7 mouse cellular contexts compared by ENCODE assay signal in the genomic region with DNA sequence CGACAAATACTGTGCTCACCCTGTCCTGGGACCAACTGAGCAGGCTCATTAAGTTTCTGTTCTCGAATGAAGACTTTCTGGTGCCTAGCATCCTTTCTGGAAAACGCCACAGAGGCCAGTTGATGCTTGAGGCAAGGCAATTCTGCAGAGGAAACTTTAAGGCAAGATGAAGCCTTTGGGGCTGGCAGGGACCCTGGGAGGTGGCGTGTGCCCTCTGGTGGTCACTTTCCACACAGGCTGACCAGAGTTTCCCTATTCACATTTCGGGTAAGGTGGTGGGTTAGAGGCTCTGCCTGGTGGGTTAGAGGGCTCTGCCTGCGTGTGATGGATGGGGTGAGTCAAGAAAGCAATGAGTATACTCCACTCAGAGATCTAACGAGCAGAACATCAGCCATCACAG. TPM values are rescaled to one million over a fixed set of nuclear protein-coding genes. Genes with fewer than 3 reads are reported as not detected.
DNase-seq lines count a peak whose midpoint lies in the region; ATAC-seq and TF ChIP-seq lines count a peak whose summit lies in the region.

No protein-coding gene starts in this region.

- H3K27ac ChIP-seq in liver, embryonic 13.5 days = no peak overlapping the region

- no peaks in the 10 kb centered on the region for H3K36me3 ChIP-seq in G1E (replicated peaks)
- H3K36me3 ChIP-seq in liver, embryonic 13.5 days = no peaks in the 10 kb centered on the region

- peaks cover 37% of the 10 kb centered on the region for H3K27me3 ChIP-seq in G1E (ENCODE audit: insufficient read depth, low read length)
- H3K27me3 ChIP-seq in liver, embryonic 13.5 days = no peaks in the 10 kb centered on the region

- H3K9me3 ChIP-seq in G1E (replicated peaks) = no peaks in the 10 kb centered on the region
- no peaks in the 10 kb centered on the region for H3K9me3 ChIP-seq in liver, embryonic 13.5 days (replicated peaks)

- no peak; the same call in 1 of the 2 replicates for ATAC-seq in G1E (ENCODE audit: extremely low read depth, insufficient number of reproducible peaks, low FRiP score, poor library complexity, severe bottlenecking)
- no peak for ATAC-seq in liver, embryonic 13.5 days (ENCODE audit: low read depth)

- no peak overlapping the region for H3K4me2 ChIP-seq in liver, embryonic 13.5 days

- peak; percentile 48 to 56 for DNase-seq in left cerebral cortex, adult 18-20 months (ENCODE audit: low spot score in 2 of 2)
- no peak for DNase-seq in left cerebral cortex, adult 8-10 months (ENCODE audit: low spot score in 2 of 2)
- DNase-seq in G1E (ENCODE audit: low spot score) = peak; percentile 69
- peak; percentile 60 to 61 for DNase-seq in cerebellum, postnatal 36 days
- DNase-seq in heart, postnatal 14 days = peak; percentile 72 to 77
- DNase-seq in liver, embryonic 13.5 days = peak; percentile 35
- peak; percentile 44 to 56 for DNase-seq in right cerebral cortex, adult 2 months (ENCODE audit: low spot score in 2 of 2)

- no peak overlapping the region for H3K4me3 ChIP-seq in G1E (ENCODE audit: low read depth, low read length)
- no peak overlapping the region for H3K4me3 ChIP-seq in liver, embryonic 13.5 days (replicated peaks)

- H3K4me1 ChIP-seq in G1E (ENCODE audit: insufficient read depth, low read depth, low read length) = peaks cover 41% of the 10 kb centered on the region
- H3K4me1 ChIP-seq in liver, embryonic 13.5 days (replicated peaks) = peaks cover 27% of the 10 kb centered on the region

- intact Hi-C loops in heart, postnatal 14 days (cut with DNase I) = loop anchor here (1.0 to 5.0 kb wide), 2 partner anchors 614 to 782 kb away; no protein-coding TSS in a partner anchor

- H3K9ac ChIP-seq in liver, embryonic 13.5 days = no peak overlapping the region

- 21% methylated on average over 7 of the region's 7 CpGs for WGBS in liver, embryonic 13.5 days (ENCODE audit: insufficient replicate concordance)

- peak; percentile 96 for TF ChIP-seq CTCF in G1E (IDR thresholded peaks at IDR 0.05; ENCODE audit: low read depth, low read length)

RNA-seq across cellular contexts. Expression of a gene that starts 28.7 kb away (rescaled TPM):
- 10 to 100 TPM; 43.0 to 53.8 TPM for total RNA-seq in left cerebral cortex, adult 18-20 months (2021)
- 10 to 100 TPM; 26.7 to 46.5 (median 33.3) TPM for total RNA-seq in left cerebral cortex, adult 8-10 months (2022)
- total RNA-seq in G1E (2014; fragmentation: Nextera tagmentation) (281 and 283 TPM in 2 replicates), G1E (2017) (31.4 and 40.3 TPM in 2 replicates)
- polyA plus RNA-seq in G1E (2012) = 357 and 385 TPM in 2 replicates
- 10 to 100 TPM; 97.5 to 98.7 TPM for total RNA-seq in heart, postnatal 14 days (2021)
- 18.3 and 20.7 TPM in 2 replicates for polyA plus RNA-seq in liver, embryonic 13.5 days (2015; fragmentation: Nextera tagmentation; extraction: Ambion mirVana)

Comparison
In these comparisons a context has a peak if more than half of its experiments do, and no peak if none do; other contexts are left out.
1. DNase-seq: peak in left cerebral cortex, adult 18-20 months (2 of 2), G1E (single experiment), cerebellum, postnatal 36 days (2 of 2), heart, postnatal 14 days (2 of 2), liver, embryonic 13.5 days (single experiment) and right cerebral cortex, adult 2 months (2 of 2); none in left cerebral cortex, adult 8-10 months (0 of 2).